Comparison of ENCODE assay signal across 1 mouse cellular context in the genomic region with DNA sequence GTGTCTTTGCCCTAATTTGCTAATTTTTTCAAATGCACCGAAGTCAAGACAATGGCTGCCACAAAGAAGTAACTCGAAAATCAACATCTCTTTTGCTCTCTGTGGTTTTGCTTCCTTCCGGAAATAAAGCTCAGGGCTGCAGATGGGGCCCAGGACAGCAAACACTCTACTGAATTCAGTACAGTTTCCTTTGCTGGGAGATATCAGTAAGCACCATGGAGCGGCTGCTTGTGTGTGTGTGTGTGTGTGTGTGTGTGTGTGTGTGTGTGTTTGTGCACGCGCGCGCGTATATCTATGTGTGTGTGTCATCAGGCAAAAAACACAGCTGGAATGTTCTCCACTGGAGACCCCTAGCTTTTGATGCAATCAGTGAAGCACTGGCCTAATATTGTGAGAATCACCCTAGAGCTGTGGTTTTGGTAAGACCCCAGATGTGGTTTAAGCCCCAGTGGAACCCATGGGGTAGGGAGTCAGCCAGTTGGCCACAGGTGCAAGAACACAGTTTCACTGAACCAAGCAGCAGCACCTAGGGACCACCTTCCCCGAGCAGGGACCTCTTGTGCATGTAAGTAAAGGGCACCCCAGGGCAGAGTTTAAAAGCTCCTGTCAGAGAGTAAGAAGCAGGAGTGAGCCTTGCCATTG.
TF ChIP-seq lines count a peak whose summit lies in the region.

No protein-coding gene starts in this region.

TF ChIP-seq in CH12.LX, 34 proteins besides CTCF, POLR2A, EP300 and RAD21 (continued from another document):
- TF ChIP-seq RCOR1 (conservative IDR thresholded peaks at IDR 0.05; ENCODE audit: low read depth, low read length) (no peak), MEF2A (IDR thresholded peaks at IDR 0.05; ENCODE audit: borderline replicate concordance, low read depth, low read length) (no peak), MAX (IDR thresholded peaks at IDR 0.05; ENCODE audit: low read length) (no peak), ELF1 (IDR thresholded peaks at IDR 0.05; ENCODE audit: low read depth, low read length) (peak; percentile 31; the same call in 1 of the 2 replicates), E2F4 (IDR thresholded peaks at IDR 0.05; ENCODE audit: insufficient replicate concordance, low read depth, low read length) (no peak), POLR2AphosphoS2 (IDR thresholded peaks at IDR 0.05; ENCODE audit: low read depth, low read length) (no peak), TBP (conservative IDR thresholded peaks at IDR 0.05; ENCODE audit: low read depth, low read length) (no peak), HCFC1 (IDR thresholded peaks at IDR 0.05; ENCODE audit: low read depth, low read length) (no peak)
